In the genomic region with DNA sequence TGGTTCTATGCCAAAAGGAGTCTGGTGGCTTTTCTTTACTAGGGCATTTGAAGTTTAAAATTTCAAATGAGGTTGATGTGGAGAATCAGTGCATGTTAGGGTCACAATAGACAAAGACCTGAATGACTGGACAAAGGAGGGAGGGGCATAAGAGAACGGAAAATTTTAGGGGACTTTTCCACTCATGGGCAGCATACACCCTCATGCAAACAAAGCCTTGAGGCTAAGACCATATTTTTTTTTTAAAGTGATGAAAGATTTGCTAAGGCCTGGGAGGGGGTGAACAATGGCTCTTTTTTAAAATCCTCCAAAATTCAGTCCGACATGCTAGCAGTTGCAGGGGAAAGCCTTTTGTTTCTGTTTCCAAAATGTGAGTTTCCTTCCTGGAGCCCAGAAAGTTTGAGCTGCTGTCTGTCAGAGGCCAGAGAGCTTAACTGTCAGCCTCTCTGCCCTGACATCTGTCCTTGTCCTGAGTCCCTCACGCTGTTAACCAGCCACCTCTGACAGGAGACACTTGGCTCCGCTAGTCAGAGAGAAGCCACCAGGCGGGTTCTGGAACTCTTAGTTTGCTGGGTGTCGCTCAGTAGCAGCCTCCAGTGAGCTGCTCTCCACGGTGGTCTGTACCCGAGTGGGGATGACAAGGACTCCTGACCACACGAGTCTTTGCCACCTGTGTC, we compare ENCODE assay signal across 8 mouse cellular contexts.
DNase-seq lines count a peak whose midpoint lies in the region; ATAC-seq and TF ChIP-seq lines count a peak whose summit lies in the region.

No protein-coding gene starts in this region.

- no peaks in the 10 kb centered on the region for H3K79me2 ChIP-seq in heart, adult 2 months (replicated peaks; ENCODE audit: control insufficient read depth, insufficient read depth, low read length)

- no peak overlapping the region for H3K27ac ChIP-seq in cerebellum, adult 2 months (ENCODE audit: insufficient read depth, low read length)
- peak overlapping the region; percentile 70 for H3K27ac ChIP-seq in heart, adult 2 months
- H3K27ac ChIP-seq in kidney, embryonic 16.5 days (ENCODE audit: low read length) = no peak overlapping the region; the same call in 1 of the 2 replicates
- H3K27ac ChIP-seq in liver, embryonic 11.5 days (ENCODE audit: low read depth, low read length) = 0 out of 2 replicates have a peak overlapping the region, but pooled peaks have one; percentile 42

- no peaks in the 10 kb centered on the region; the same call in 1 of the 2 replicates for H3K27me3 ChIP-seq in cerebellum, adult 2 months (ENCODE audit: control insufficient read depth, insufficient read depth, low read length)
- H3K27me3 ChIP-seq in heart, adult 2 months (ENCODE audit: control insufficient read depth, insufficient read depth, low read length) = no peaks in the 10 kb centered on the region
- no peaks in the 10 kb centered on the region for H3K27me3 ChIP-seq in kidney, embryonic 16.5 days (ENCODE audit: insufficient read depth, low read length)
- no peaks in the 10 kb centered on the region for H3K27me3 ChIP-seq in liver, embryonic 11.5 days (replicated peaks; ENCODE audit: control insufficient read depth, insufficient read depth, low read length)

- 26% methylated on average over 9 of the region's 9 CpGs for WGBS in cerebellum, adult 2 months
- 15% methylated on average over 9 of the region's 9 CpGs for whole genome bisulfite sequencing in heart, adult 2 months
- 23% methylated on average over 9 of the region's 9 CpGs for WGBS in kidney, embryonic 16.5 days
- WGBS in liver, embryonic 11.5 days = 35% methylated on average over 9 of the region's 9 CpGs

- H3K4me2 ChIP-seq in kidney, embryonic 16.5 days (replicated peaks; ENCODE audit: low read depth, low read length) = 0 out of 2 replicates have a peak overlapping the region, but pooled peaks have one; percentile 11
- H3K4me2 ChIP-seq in liver, embryonic 11.5 days = no peak overlapping the region

- no peak for ATAC-seq in kidney, embryonic 16.5 days (ENCODE audit: low FRiP score, low TSS enrichment)
- ATAC-seq in liver, embryonic 11.5 days (replicated peaks; ENCODE audit: low FRiP score) = peak; percentile 34; the same call in 1 of the 2 replicates

- TF ChIP-seq EP300 in heart, adult 2 months (IDR thresholded peaks at IDR 0.05; ENCODE audit: insufficient read depth, low read depth, low read length) = 0 out of 2 replicates have a peak, but pooled peaks have one; percentile 19

- 0 out of 2 replicates have a peak overlapping the region, but pooled peaks have one; percentile 2 for H3K9ac ChIP-seq in heart, adult 2 months (ENCODE audit: low read depth, low read length)
- no peak overlapping the region for H3K9ac ChIP-seq in kidney, embryonic 16.5 days (replicated peaks; ENCODE audit: low read length)
- H3K9ac ChIP-seq in liver, embryonic 11.5 days (ENCODE audit: low read depth, low read length) = no peak overlapping the region

- no peak for TF ChIP-seq CTCF in cerebellum, adult 2 months (IDR thresholded peaks at IDR 0.05; ENCODE audit: borderline replicate concordance, insufficient read depth, low read depth, low read length)
- peak; percentile 71 for TF ChIP-seq CTCF in heart, adult 2 months (IDR thresholded peaks at IDR 0.05)

- no peaks in the 10 kb centered on the region for H3K4me1 ChIP-seq in cerebellum, adult 2 months (ENCODE audit: control insufficient read depth, insufficient read depth, low read length)
- peaks cover 13% of the 10 kb centered on the region for H3K4me1 ChIP-seq in heart, adult 2 months (ENCODE audit: control insufficient read depth, insufficient read depth, low read length)
- H3K4me1 ChIP-seq in kidney, embryonic 16.5 days (ENCODE audit: insufficient read depth, low read length) = peaks cover 11% of the 10 kb centered on the region
- H3K4me1 ChIP-seq in liver, embryonic 11.5 days (replicated peaks; ENCODE audit: control insufficient read depth, insufficient read depth, low read length) = peaks cover 17% of the 10 kb centered on the region

- H3K9me3 ChIP-seq in kidney, embryonic 16.5 days (ENCODE audit: low read length) = no peaks in the 10 kb centered on the region
- no peaks in the 10 kb centered on the region for H3K9me3 ChIP-seq in liver, embryonic 11.5 days (ENCODE audit: control insufficient read depth, low read length)

- H3K36me3 ChIP-seq in heart, adult 2 months (ENCODE audit: control insufficient read depth, insufficient read depth, low read length) = peaks cover 2% of the 10 kb centered on the region; the same call in 1 of the 2 replicates
- H3K36me3 ChIP-seq in kidney, embryonic 16.5 days (ENCODE audit: insufficient read depth, low read length) = no peaks in the 10 kb centered on the region
- no peaks in the 10 kb centered on the region for H3K36me3 ChIP-seq in liver, embryonic 11.5 days (ENCODE audit: control insufficient read depth, insufficient read depth, low read length)

- H3K4me3 ChIP-seq in cerebellum, adult 2 months (replicated peaks; ENCODE audit: insufficient read depth, low read depth, low read length) = no peak overlapping the region
- H3K4me3 ChIP-seq in heart, adult 2 months = 0 out of 2 replicates have a peak overlapping the region, but pooled peaks have one; percentile 13
- no peak overlapping the region for H3K4me3 ChIP-seq in kidney, embryonic 16.5 days (ENCODE audit: low read length)
- no peak overlapping the region for H3K4me3 ChIP-seq in liver, embryonic 11.5 days (ENCODE audit: low read depth, low read length)

- no peak for TF ChIP-seq POLR2A in cerebellum, adult 2 months (IDR thresholded peaks at IDR 0.05; ENCODE audit: borderline replicate concordance, insufficient read depth, low read length)
- 0 out of 2 replicates have a peak, but pooled peaks have one; percentile 12 for TF ChIP-seq POLR2A in heart, adult 2 months (IDR thresholded peaks at IDR 0.05; ENCODE audit: insufficient read depth, low read depth, low read length)

- DNase-seq in heart, adult 11 months = peak; percentile 97
- no peak for DNase-seq in heart, postnatal 25 days (ENCODE audit: low spot score)
- peak; percentile 40 to 41 for DNase-seq in cerebellum, adult 2 months
- peak; percentile 72 to 73 for DNase-seq in heart, adult 2 months
- no peak for DNase-seq in liver, embryonic 11.5 days (ENCODE audit: low spot score)
- DNase-seq in right cerebral cortex, postnatal 14 days = peak; percentile 62
- DNase-seq in ovary, adult 18-20 months (ENCODE audit: low spot score) = no peak

- intact Hi-C loops in heart, postnatal 25 days (cut with DNase I) = no loop called here
- intact Hi-C loops in heart, adult 2 months (cut with DNase I) = no loop called here

Comparison
In these comparisons a context has a peak if more than half of its experiments do, and no peak if none do; other contexts are left out.
1. DNase-seq: peak in heart, adult 11 months (single experiment), cerebellum, adult 2 months (2 of 2), heart, adult 2 months (2 of 2) and right cerebral cortex, postnatal 14 days (single experiment); none in heart, postnatal 25 days (single experiment), liver, embryonic 11.5 days (single experiment) and ovary, adult 18-20 months (single experiment).
2. H3K27ac ChIP-seq: peak in heart, adult 2 months (single experiment) and liver, embryonic 11.5 days (single experiment); none in cerebellum, adult 2 months (single experiment) and kidney, embryonic 16.5 days (single experiment).